Mouse (Mus musculus) naive thymus-derived CD4-positive, alpha-beta T cell, adult 2 months (primary cell): Measurements from ENCODE around the gene Ahnak.
"Not testable (repeated sequence)": the region's sequence is repeated elsewhere in the genome, so short reads cannot be mapped to it uniquely, and the experiment has no call there.

Experiments
- DNase-seq: peaks from one replicate; pipeline ENCODE4 v3.0.0-alpha.2; 2011; ENCODE audit warnings: low read depth

Ahnak gene

DNA sequence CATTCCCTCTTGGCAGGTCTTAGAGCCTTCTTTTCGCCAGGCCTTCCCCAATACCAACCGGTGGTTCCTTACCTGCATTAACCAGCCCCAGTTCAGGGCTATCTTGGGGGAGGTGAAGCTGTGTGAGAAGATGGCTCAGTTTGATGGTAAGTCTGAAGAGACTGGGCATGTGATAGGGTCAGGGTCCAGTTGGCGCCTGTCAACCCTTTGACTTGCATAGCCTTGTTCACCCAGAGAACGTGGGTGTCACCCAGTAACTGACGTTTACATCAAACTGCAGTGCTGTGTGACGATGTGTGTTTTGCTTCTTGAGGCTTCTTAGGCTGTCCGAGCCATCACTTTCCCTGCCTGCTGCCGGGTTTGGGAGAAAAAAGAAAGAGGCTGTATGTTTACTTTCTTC is 16.6 kb upstream of the Ahnak start:
- not testable (repeated sequence) for DNase-seq

- no peak for DNase-seq
These were observed 14.4 kb upstream of the Ahnak start for GRCm38 (mm10) chr19:8974638-8975037.

- DNase-seq: no peak
These were observed 13.6 kb upstream of the Ahnak start for GRCm38 (mm10) chr19:8975491-8975890.

DNA sequence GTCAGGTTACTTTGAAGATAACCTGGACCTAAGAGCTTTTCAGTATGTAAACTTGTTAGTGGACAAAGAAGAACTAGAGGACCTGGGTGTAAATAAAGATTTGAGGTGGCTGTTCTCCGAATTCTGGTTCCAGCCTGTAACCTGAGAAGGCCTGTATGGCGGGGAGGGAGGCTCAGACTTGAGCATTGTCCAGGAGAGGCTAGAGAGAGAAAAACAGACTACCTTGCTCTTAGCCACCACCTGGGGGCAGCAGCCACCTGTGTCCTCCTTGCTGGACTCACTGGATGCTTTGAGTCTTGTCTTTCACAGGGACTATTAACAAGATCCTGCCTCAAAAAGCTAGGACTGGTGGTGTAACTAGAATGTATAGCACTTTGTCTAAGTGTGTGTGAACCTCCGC is 12.5 kb upstream of the Ahnak start:
- DNase-seq: peak; percentile 85

- DNase-seq: no peak
These were observed 8.3 kb upstream of the Ahnak start for GRCm38 (mm10) chr19:8980771-8981170.

DNA sequence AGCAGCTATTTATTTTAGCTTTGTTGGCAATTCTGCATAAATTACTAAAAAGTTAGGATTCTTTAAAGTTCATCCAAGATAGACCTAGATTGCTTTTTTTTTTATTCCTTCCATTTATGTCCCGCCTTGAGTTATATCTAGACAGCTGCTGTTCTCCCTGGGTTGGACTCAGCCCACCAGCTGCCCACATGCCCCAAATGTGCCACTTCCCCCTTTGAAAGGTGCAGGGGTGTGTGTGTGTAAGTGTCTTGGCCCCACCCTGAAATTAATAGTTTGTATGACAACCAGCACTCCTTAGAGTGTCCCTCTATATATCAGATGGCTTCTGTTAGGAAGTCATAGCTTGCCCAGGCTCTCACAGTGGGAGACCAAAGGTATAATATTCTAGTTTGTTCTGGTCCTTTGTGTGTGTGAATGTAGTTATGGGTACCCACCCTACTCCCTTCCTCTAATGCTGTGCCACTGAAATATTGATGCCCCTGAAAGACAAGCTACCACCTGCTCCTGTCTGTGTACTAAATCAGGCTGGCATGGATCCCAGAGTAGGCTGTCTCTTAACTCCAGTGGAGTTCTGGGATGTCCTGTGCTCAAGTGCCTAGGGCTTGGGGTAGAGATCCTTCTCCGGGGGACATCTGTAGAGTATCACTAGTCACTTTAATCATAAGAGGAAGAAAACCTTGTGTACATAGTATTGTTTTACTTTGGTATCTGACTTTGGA is 7.5 kb upstream of the Ahnak start:
- no peak for DNase-seq

GRCm38 (mm10) chr19:8982303-8983149 is 6.6 kb upstream of the Ahnak start:
- no peak for DNase-seq

GRCm38 (mm10) chr19:8983150-8983650 is 5.9 kb upstream of the Ahnak start:
- peak; percentile 46 for DNase-seq

DNA sequence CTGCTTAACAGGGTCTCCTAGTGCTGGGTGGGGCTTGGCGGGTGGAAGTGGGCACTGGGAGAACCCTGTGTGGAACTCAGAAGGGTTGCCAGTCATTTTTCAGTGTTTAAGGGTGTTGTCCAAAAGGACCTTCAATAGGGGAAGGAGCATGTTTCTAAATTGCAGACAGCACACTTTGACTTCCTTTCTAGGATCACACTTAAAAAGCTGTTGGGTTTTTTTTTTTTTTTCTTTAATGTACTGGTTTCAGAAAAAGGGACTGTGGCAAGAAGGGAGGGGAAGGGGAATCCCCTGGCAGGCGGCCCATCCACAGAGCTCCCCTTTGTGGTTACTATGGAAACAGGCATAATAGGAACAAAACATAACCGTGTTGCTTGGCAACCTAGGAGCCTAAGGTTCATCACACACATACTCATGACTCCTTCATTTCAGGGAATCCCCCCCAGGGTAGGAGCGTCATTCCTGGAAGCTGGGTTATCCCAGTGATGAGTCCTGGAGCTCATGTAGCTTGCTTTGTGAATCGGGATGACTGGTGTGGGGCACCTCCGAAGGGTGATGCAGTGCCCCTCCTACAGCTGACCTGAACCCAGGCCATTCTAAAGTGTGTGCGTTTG is 4.7 kb upstream of the Ahnak start:
- DNase-seq: peak; percentile 99

DNA sequence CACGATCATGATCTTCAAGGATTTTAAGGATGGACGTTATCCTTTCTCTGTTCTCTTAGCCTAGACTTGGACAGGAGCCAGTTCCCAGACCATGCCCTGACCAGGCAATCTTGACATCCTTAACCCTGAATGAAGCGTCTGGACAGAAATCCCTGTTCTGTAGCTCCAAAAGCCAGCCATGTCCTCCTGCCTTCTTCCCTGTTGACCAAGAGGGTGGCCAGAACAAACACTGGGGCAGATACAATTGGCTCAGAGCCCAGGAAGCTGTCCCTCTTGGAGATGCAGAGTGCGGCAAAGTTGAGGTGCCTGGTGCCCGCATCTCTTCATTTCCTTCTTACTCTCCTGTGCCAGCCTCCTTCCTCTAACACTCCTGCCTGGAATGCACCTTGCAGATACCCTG is 3.2 kb upstream of the Ahnak start:
- DNase-seq: no peak

DNA sequence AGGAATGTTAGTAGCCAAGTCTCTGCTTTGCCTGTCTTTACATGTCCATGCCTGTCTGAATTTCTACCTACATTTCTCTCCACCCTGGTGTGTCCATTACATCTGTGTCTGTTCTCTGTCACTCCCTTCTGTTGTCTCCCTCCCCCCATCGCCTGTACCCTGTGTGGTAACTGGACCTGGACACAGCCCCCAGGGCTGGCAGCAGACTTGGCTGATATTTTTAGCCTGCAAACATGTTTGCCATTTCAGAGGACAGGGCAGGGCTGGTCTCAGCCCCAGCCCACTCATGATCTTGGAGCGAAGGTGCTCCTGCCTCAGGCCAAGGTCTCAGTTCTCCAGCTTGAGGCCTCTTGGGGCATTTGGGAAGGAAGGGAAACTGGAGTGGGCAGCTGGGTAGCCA is 1.3 kb upstream of the Ahnak start:
- no peak for DNase-seq

DNA sequence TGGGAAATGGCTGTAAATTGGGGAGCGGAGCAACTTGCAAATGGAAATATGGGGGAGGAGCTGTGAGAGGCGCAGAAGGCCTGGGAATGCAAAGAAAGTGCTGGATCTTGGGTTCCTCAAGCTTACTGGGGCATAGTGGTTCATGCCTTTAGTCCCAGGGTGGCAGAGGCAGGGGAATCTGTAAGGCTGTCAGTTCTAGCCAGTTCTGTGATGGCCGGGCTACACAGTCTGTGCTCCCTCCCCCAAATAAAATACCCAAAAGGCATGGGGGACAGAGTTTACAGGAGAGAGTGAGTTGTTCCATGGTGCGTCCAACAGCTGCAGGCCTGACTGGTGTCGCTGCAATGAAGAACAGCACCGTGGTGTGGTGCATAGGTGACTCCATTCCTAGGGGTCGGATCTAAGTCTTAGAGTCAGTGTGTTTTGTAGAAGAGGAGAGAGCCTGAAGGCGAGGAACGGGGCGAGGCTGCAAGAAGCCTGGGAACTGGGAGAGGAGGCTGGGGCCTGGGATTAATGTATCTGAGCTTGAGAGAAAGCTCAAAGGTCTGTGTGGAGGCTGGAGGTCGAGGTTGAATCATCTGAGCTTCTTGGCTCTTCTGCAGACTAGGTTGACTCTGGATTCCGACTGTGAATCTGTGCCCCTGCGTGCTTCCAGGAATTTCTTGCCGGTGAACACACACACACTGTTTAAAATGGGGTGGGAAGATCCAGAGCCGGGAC is 578 bp upstream of the Ahnak start:
- no peak for DNase-seq

- DNase-seq: peak; percentile 70
These were observed 715 bp downstream of the Ahnak start for GRCm38 (mm10) chr19:8989567-8990431.

DNA sequence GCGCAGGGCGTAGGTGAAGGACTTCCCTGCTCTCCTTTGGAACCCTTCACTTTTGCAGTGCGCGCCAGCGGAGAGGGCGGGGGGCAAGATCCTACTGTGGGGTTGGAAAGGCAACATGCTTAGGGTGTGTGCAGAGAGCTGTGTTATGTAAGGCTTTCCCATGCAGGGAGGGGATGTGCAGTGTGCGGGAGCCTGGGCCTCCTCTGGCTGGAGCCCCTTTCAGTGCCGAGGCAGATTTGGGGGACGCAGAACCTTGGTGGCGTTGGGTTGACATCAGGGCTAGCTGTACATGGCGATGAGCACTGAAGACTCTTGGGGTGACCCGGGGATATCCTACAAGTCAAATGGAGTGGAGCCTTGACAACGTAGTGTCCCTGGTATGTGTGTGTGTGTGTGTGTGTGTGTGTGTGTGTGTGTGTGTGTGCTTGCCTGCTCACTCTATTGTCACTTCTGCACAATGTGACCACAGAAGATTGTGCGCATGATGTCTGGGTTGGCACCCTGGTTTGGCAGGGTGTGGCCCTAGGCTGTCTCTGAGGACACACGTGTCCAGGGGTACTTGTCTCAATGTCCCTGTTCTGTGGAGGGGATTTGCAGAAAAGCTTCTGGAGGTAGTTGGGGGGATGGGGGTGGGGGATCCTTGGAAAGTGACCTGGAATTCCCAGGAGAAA is 1.5 kb downstream of the Ahnak start:
- DNase-seq: peak; percentile 56

- DNase-seq: peak; percentile 35
These were observed 2.3 kb downstream of the Ahnak start for GRCm38 (mm10) chr19:8991245-8991870.

- DNase-seq: peak; percentile 24
These were observed 3.0 kb downstream of the Ahnak start for GRCm38 (mm10) chr19:8991871-8992735.

- DNase-seq: peak; percentile 87
These were observed 3.9 kb downstream of the Ahnak start for GRCm38 (mm10) chr19:8992769-8993624.

GRCm38 (mm10) chr19:8993625-8993912 is 4.5 kb downstream of the Ahnak start:
- no peak for DNase-seq
